In genomic region chr10:128030860-128031259, GRCm38 (mm10) we compare ENCODE assay signal across 24 mouse cellular contexts. TPM values are rescaled to one million over a fixed set of nuclear protein-coding genes. Genes with fewer than 3 reads are reported as not detected.
"Had no signal": no experiment of that assay in that cellular context is flagged by ENCODE, and none has a peak within 500 bp of the region (broad histone marks: within the 10 kb centered on the region; RNA-seq: fewer than 3 reads in every experiment).

No protein-coding gene starts in this region.

- H3K9me3 ChIP-seq: lung, embryonic 15.5 days; midbrain, embryonic 13.5 days; midbrain, embryonic 15.5 days; neural tube, embryonic 12.5 days; stomach, embryonic 15.5 days had no signal

- H3K9ac ChIP-seq: liver, postnatal 0 days; lung, embryonic 15.5 days; midbrain, embryonic 13.5 days; midbrain, embryonic 15.5 days; neural tube, embryonic 12.5 days; stomach, embryonic 15.5 days had no signal

- H3K4me2 ChIP-seq: lung, embryonic 15.5 days; midbrain, embryonic 11.5 days; midbrain, embryonic 13.5 days; midbrain, embryonic 15.5 days; neural tube, embryonic 12.5 days; stomach, embryonic 15.5 days had no signal

- ATAC-seq: liver, postnatal 0 days; lung, postnatal 0 days; midbrain, embryonic 13.5 days; midbrain, embryonic 15.5 days had no signal

- DNase-seq: liver, postnatal 0 days; lung, adult 2 months; lung, postnatal 14 days; lung, postnatal 36 days; right cerebral cortex, postnatal 14 days; thymus, adult 2 months; thymus, postnatal 25 days; thymus, postnatal 4 days had no signal

- H3K27me3 ChIP-seq: lung, embryonic 15.5 days; midbrain, embryonic 13.5 days; midbrain, embryonic 15.5 days; neural tube, embryonic 12.5 days; stomach, embryonic 15.5 days had no signal

- H3K4me3 ChIP-seq: lung, embryonic 15.5 days; midbrain, embryonic 13.5 days; midbrain, embryonic 15.5 days; neural tube, embryonic 12.5 days; stomach, embryonic 15.5 days had no signal

- H3K27ac ChIP-seq: lung, embryonic 15.5 days; macrophage; midbrain, embryonic 13.5 days; midbrain, embryonic 15.5 days; neural tube, embryonic 12.5 days; stomach, embryonic 15.5 days; stomach, postnatal 0 days had no signal

RNA-seq across cellular contexts. Expression of gene Hsd17b6, which starts 23.4 kb away (rescaled TPM):
- total RNA-seq: megakaryocyte progenitor cell, adult 5-6 weeks; midbrain, postnatal 0 days; monocyte, adult 5-6 weeks; neutrophil, adult 5-6 weeks had no signal
- polyA plus RNA-seq: lung, embryonic 15.5 days; lung, postnatal 0 days; macrophage; midbrain, embryonic 11.5 days; midbrain, embryonic 13.5 days; midbrain, embryonic 15.5 days; midbrain, postnatal 0 days; neural tube, embryonic 12.5 days; neural tube, embryonic 14.5 days; spleen, adult 2 months; stomach, embryonic 15.5 days; testis, adult 2 months had no signal
